Mouse (Mus musculus) MEL (cell line): ENCODE data around the gene Muc20.

Source experiments
- EP300 ChIP-seq, 2 experiments: IDR thresholded peaks; 2 replicates each; pipeline ENCODE4 v1.6.1; 2011; ENCODE audit warnings: improper control_type of control experiment in 2 of 2, low read length in 2 of 2, low read depth in 1 of 2, mild to moderate bottlenecking in 1 of 2
- POLR2A ChIP-seq, 2 experiments: IDR thresholded peaks; 2 replicates each; pipeline ENCODE4 v1.6.1; 2011 to 2012; ENCODE audit warnings: low read length in 2 of 2, mild to moderate bottlenecking in 2 of 2, control low read depth in 1 of 2, improper control_type of control experiment in 1 of 2, low read depth in 1 of 2, moderate library complexity in 1 of 2; ENCODE audit not compliant: control insufficient read depth in 1 of 2, insufficient read depth in 1 of 2, poor library complexity in 1 of 2

DNA sequence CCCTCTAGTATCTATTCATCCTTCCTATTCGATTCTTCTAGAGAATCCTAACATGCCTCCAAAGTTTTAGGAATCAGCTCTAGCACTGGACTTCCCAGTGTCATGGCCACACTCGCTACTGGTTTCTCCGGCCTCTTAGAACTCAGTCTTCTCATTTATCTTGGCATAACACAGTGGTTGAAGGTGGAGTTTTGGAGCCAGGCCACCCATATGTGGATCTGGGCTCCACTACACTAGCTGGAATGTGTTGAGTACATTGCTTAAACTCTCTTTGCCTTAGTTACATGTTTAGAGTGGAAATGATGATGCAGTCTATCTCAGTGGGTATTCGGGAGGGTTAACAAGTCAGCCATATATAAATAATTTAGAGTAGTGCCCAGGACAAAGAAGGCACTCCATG is 20.8 kb upstream of the Muc20 start:
- no peak for TF ChIP-seq EP300 (IDR thresholded peaks at IDR 0.05; ENCODE audit: low read depth in 1 of 2, low read length in 2 of 2)
- TF ChIP-seq POLR2A (IDR thresholded peaks at IDR 0.05; ENCODE audit: control insufficient read depth in 1 of 2, insufficient read depth in 1 of 2, low read depth in 1 of 2, low read length in 2 of 2, poor library complexity in 1 of 2), result no peak
